Mouse (Mus musculus) testis, adult 2 months (tissue): ENCODE data around the gene Cd80.

Experiments
- CTCF ChIP-seq: fragments of 200-500 bp; IDR thresholded peaks from 2 replicates; pipeline ENCODE4 v1.5.1; 2012; ENCODE audit warnings: low read depth, mild to moderate bottlenecking, inconsistent platforms, low read length, moderate library complexity; ENCODE audit not compliant: control insufficient read depth, insufficient read depth, insufficient replicate concordance
- POLR2A ChIP-seq: fragments of 200-500 bp; IDR thresholded peaks from 2 replicates; pipeline ENCODE4 v1.6.1; 2012; ENCODE audit warnings: low read depth, mild to moderate bottlenecking, inconsistent platforms, low read length, moderate library complexity; ENCODE audit not compliant: control insufficient read depth

DNA sequence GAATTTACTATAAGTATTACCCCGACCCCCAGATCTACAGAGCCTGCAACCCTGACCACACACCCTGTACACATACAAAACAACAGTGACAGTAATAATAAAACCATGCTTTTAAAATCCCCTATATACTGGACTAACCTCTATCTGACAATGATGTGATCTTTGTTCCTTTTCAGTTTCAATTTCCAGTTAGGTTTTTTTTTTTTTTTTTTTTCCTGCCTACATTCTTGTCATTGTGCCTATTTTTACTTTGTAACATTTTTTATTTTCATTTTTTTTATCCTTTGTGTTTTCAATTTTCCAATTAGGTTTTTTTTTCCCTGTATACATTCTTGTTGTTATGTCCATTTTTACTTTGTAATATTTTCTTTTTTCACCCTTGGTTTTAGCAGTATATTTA lies 29.6 kb upstream of the Cd80 start:
- TF ChIP-seq POLR2A (no peak), CTCF (no peak)
